Mouse (Mus musculus) midbrain, embryonic 16.5 days (tissue): Measurements from ENCODE around the gene Birc6. TPM values are rescaled to one million over a fixed set of nuclear protein-coding genes. Genes with fewer than 3 reads are reported as not detected.
A peak's percentile ranks its signal among the peaks of the same experiment; 100 is the strongest.

Experiments used
- ATAC-seq: fragments of 200-750 bp; cut with Nextera tagmentation; 2 replicates; pipeline ENCODE4 v1.8.0; 2017; ENCODE audit warnings: moderate TSS enrichment
- H3K27ac ChIP-seq: fragments of 300-500 bp; sonication (generic); 2 replicates; pipeline ENCODE4 v1.5.1; 2014; ENCODE audit warnings: mild to moderate bottlenecking, low read length, mixed read lengths
- H3K27me3 ChIP-seq: fragments of 300-500 bp; sonication (generic); 2 replicates; pipeline ENCODE4 v1.6.1; 2014; ENCODE audit warnings: low read depth, low read length, mixed read lengths; ENCODE audit not compliant: control insufficient read depth, insufficient read depth
- H3K36me3 ChIP-seq: fragments of 300-500 bp; sonication (generic); 2 replicates; pipeline ENCODE4 v1.6.1; 2014; ENCODE audit warnings: mild to moderate bottlenecking, low read length, moderate library complexity, mixed read lengths; ENCODE audit not compliant: control insufficient read depth, insufficient read depth
- H3K4me1 ChIP-seq: fragments of 300-500 bp; sonication (generic); 2 replicates; pipeline ENCODE4 v1.6.1; 2014; ENCODE audit warnings: mild to moderate bottlenecking, low read length, mixed read lengths; ENCODE audit not compliant: control insufficient read depth, insufficient read depth
- H3K4me2 ChIP-seq: fragments of 300-500 bp; sonication (generic); 2 replicates; pipeline ENCODE4 v1.6.1; 2014; ENCODE audit warnings: mild to moderate bottlenecking, low read length, mixed read lengths
- H3K4me3 ChIP-seq: fragments of 300-500 bp; sonication (generic); 2 replicates; pipeline ENCODE4 v1.5.1; 2014; ENCODE audit warnings: low read depth, mild to moderate bottlenecking, low read length, moderate library complexity, mixed read lengths
- H3K9ac ChIP-seq: fragments of 300-500 bp; sonication (generic); 2 replicates; pipeline ENCODE4 v1.6.1; 2014; ENCODE audit warnings: low read depth, low read length, mixed read lengths
- H3K9me3 ChIP-seq: fragments of 300-500 bp; sonication (generic); replicated peaks from 2 replicates; pipeline ENCODE4 v1.6.1; 2014; ENCODE audit warnings: mild to moderate bottlenecking, low read length, mixed read lengths; ENCODE audit not compliant: control insufficient read depth, poor library complexity, severe bottlenecking
- WGBS: fragments of 180-500 bp; shearing (Covaris S2); extraction: QIAGEN DNeasy Blood & Tissue Kit; methylation state at CpG from one replicate; pipeline ENCODE4 v1.1.7; 2014; 5-methylcytosine and 5-hydroxymethylcytosine counted together
- polyA plus RNA-seq: library from polyadenylated mRNA; unstranded; fragments of >200 nt; fragmentation: Nextera tagmentation; extraction: Ambion mirVana; gene quantifications from 2 replicates; pipeline ENCODE4 v1.2.1, GENCODE M21; 2015

Gene Birc6
- polyA plus RNA-seq, 1 experiment from 2014 or later, result 85.9 TPM

DNA sequence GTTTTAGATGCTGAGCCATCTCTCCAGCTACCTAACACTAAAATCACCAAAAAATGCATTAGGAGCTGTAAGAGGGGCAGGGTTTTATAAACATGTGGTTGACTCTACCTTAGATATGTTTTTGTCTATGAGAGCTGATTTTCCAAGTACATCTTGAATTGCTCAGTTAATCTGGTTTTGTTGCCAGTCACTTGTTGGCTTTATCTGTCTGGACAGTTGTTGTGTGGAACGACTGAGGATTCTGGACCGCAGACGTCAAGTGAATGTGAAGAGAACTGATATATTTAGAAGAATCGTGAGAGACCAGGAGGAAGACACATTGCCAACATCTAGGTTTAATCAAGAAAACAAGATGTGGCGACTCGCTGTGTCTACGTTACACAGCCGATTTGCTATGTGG is 183.5 kb downstream of the Birc6 start:
- ATAC-seq, result no peak
- H3K4me1 ChIP-seq, result no peaks in the 10 kb centered on the region
- no peaks in the 10 kb centered on the region for H3K36me3 ChIP-seq
- no peaks in the 10 kb centered on the region for H3K9me3 ChIP-seq
- H3K27me3 ChIP-seq, result no peaks in the 10 kb centered on the region
- H3K27ac ChIP-seq, result no peak overlapping the region
- 93% methylated on average over 8 of the region's 8 CpGs for WGBS
- H3K4me3 ChIP-seq, result no peak overlapping the region
- no peak overlapping the region for H3K4me2 ChIP-seq
- no peak overlapping the region for H3K9ac ChIP-seq

- H3K36me3 ChIP-seq, result no peaks in the 10 kb centered on the region
- no peak overlapping the region for H3K27ac ChIP-seq
- H3K27me3 ChIP-seq, result no peaks in the 10 kb centered on the region
- WGBS, result 58% methylated on average over 3 of the region's 3 CpGs
- H3K4me1 ChIP-seq, result peaks cover 8% of the 10 kb centered on the region
- no peak for ATAC-seq
- no peaks in the 10 kb centered on the region for H3K9me3 ChIP-seq
- no peak overlapping the region for H3K4me3 ChIP-seq
- no peak overlapping the region for H3K9ac ChIP-seq
- H3K4me2 ChIP-seq, result no peak overlapping the region
Measured at GRCm38 (mm10) chr17:74715128-74715527, 187.0 kb downstream of the Birc6 start.

DNA sequence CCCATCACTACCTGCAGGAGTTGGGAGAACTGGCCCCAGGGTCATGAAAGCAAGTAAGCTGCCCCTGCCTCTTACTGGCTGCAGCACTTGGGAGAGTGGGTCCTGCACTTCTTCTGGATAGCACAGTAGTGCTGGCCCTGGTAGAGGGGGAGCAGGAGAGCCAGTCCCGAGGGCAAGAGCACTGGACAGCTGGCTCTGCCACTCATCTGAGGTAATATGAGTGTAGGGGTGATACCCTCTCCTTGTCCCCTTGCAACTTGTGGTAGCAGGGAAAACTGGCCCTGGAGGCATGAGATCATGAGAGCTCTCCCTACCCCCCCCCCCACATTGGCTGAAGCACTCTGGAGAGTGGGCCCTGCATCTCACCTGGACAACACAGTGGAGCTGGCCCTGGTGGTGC is 187.6 kb downstream of the Birc6 start:
- Histone ChIP-seq H3K4me3 (no peak overlapping the region), H3K4me1 (peaks cover 8% of the 10 kb centered on the region), H3K36me3 (no peaks in the 10 kb centered on the region), H3K9me3 (no peaks in the 10 kb centered on the region), H3K27ac (no peak overlapping the region), H3K4me2 (no peak overlapping the region), H3K9ac (no peak overlapping the region), H3K27me3 (no peaks in the 10 kb centered on the region)
- ATAC-seq, result no peak
- 73% methylated on average over 1 of the region's 1 CpGs for WGBS

DNA sequence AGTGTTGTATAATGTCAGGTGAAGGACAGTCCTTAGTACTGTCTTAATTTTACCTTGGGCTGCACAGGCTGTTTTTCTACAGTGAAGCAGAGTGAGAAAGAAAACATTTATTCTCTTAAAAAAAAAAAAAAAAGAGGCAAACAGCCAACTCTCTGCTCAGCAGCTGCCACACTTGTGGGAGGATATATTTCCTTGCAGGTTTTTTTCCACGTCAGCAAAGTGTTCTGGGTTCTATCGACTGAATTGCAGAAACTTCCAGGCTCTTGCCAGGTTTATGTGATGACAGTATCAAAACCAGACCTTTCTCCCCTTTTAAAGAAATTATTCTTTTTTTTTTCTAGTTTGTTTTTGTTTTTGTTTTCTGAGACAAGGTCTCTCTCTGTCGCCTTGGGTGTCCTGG is 188.5 kb downstream of the Birc6 start:
- peaks cover 8% of the 10 kb centered on the region for H3K4me1 ChIP-seq
- no peaks in the 10 kb centered on the region for H3K36me3 ChIP-seq
- H3K27ac ChIP-seq, result no peak overlapping the region
- 75% methylated on average over 3 of the region's 3 CpGs for WGBS
- H3K4me2 ChIP-seq, result peak overlapping the region; percentile 61
- no peaks in the 10 kb centered on the region for H3K27me3 ChIP-seq
- H3K9me3 ChIP-seq, result no peaks in the 10 kb centered on the region
- no peak for ATAC-seq
- no peak overlapping the region; the same call in 1 of the 2 replicates for H3K9ac ChIP-seq
- no peak overlapping the region for H3K4me3 ChIP-seq

DNA sequence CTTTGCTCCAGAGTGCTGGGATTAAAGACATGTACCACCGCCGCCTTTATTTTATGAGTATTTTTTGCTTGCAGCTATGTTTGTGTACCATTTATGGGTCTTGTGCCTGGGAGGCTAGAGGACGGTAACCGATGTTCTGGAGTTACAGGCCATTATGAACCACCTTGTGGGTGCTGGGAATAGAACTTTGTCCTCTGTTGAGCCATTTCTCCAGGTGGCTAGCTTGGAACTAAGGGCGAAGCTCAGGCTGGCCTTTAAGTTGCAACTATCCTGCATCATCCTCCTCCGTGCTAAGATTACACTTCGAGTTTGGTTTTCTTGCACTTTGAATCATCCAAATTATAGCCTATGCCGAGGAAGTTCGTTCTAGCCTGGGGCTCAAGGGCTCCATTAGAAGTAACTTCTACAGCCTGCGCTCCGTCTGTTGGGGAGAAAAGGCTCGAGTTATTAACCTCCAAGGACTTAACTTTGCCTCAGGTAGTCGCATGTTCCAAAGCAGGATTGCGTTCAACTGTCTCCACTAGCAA is 189.1 kb downstream of the Birc6 start:
- no peaks in the 10 kb centered on the region for H3K27me3 ChIP-seq
- H3K27ac ChIP-seq, result no peak overlapping the region
- H3K4me3 ChIP-seq, result peak overlapping the region; percentile 83
- H3K4me1 ChIP-seq, result peaks cover 8% of the 10 kb centered on the region
- H3K36me3 ChIP-seq, result peaks cover 2% of the 10 kb centered on the region; the same call in 1 of the 2 replicates
- 12% methylated on average over 14 of the region's 14 CpGs for WGBS
- no peaks in the 10 kb centered on the region for H3K9me3 ChIP-seq
- H3K9ac ChIP-seq, result peak overlapping the region; percentile 53
- peak overlapping the region; percentile 61 for H3K4me2 ChIP-seq
- peak; percentile 69 for ATAC-seq

GRCm38 (mm10) chr17:74717618-74718151 is 189.6 kb downstream of the Birc6 start, which contains the start of gene Ttc27:
Ttc27 (plus strand) TSS chr17:74717732.
- Histone ChIP-seq H3K36me3 (peaks cover 2% of the 10 kb centered on the region; the same call in 1 of the 2 replicates), H3K4me1 (peaks cover 8% of the 10 kb centered on the region), H3K27me3 (no peaks in the 10 kb centered on the region), H3K27ac (no peak within 1 kb of the TSS), H3K4me2 (peak within 1 kb of the TSS; percentile 90), H3K9me3 (no peaks in the 10 kb centered on the region), H3K4me3 (peak within 1 kb of the TSS; percentile 83), H3K9ac (peak within 1 kb of the TSS; percentile 79)
- peak; percentile 92 for ATAC-seq
- WGBS, result under 1% methylated on average over 31 of the region's 31 CpGs

DNA sequence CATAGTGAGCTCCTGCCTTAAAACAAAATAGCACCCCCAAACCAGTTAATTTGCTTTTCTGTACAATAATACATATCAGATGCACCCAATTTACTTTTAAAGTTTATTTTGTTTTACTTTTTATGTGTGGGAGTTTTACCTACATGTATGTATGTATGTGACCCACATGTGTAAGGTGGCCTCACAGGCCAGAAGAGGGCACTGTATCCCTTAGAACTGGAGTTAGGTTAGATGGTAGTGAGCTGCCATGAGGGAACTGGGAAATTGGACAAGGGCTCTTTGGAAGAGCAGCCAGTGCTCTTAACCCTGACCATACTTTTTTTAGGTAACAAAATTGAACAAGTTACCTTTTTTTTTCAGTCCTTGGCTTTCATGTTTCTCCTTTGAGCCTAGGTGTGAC is 204.8 kb downstream of the Birc6 start:
- no peak for ATAC-seq
- H3K27ac ChIP-seq, result no peak overlapping the region
- H3K4me2 ChIP-seq, result no peak overlapping the region
- no peaks in the 10 kb centered on the region for H3K4me1 ChIP-seq
- no peaks in the 10 kb centered on the region for H3K27me3 ChIP-seq
- H3K4me3 ChIP-seq, result no peak overlapping the region
- no peaks in the 10 kb centered on the region for H3K9me3 ChIP-seq
- no peak overlapping the region for H3K9ac ChIP-seq
- H3K36me3 ChIP-seq, result 0 out of 2 replicates have a peak, but pooled peaks cover 2% of the 10 kb centered on the region

GRCm38 (mm10) chr17:74735392-74735791 is 207.3 kb downstream of the Birc6 start:
- Histone ChIP-seq H3K27me3 (no peaks in the 10 kb centered on the region), H3K4me3 (no peak overlapping the region), H3K9ac (no peak overlapping the region), H3K36me3 (0 out of 2 replicates have a peak, but pooled peaks cover 2% of the 10 kb centered on the region), H3K9me3 (no peaks in the 10 kb centered on the region), H3K27ac (no peak overlapping the region), H3K4me2 (no peak overlapping the region), H3K4me1 (no peaks in the 10 kb centered on the region)
- 97% methylated on average over 11 of the region's 11 CpGs for WGBS
- no peak for ATAC-seq

GRCm38 (mm10) chr17:74749659-74750058 is 221.6 kb downstream of the Birc6 start:
- no peaks in the 10 kb centered on the region for H3K4me1 ChIP-seq
- H3K4me3 ChIP-seq, result no peak overlapping the region
- no peak overlapping the region for H3K27ac ChIP-seq
- no peak overlapping the region for H3K4me2 ChIP-seq
- no peaks in the 10 kb centered on the region for H3K9me3 ChIP-seq
- no peak for ATAC-seq
- WGBS, result 94% methylated on average over 1 of the region's 1 CpGs
- H3K9ac ChIP-seq, result no peak overlapping the region
- H3K36me3 ChIP-seq, result no peaks in the 10 kb centered on the region
- no peaks in the 10 kb centered on the region for H3K27me3 ChIP-seq
